17 mouse cellular contexts compared by ENCODE assay signal in the genomic region with DNA sequence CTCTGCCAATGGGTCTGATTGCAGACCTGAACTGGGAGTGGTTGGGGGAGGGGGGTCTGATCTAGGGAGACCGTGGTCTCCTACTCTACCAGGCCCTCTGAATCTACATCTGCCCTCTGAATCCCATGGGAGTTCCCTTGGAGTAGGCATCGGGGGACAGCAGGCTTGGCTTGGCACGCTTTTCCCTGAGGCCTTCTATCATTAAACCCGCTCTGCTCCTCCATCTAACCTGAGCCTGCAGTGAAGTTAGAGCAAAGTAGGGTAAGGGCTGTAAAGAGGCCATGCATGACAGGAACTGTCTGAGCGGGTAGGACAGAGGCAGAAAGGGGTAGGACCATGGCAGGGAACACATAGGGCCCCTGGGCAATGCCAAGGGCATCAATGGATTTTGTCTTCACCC.
"Had no signal": no experiment of that assay in that cellular context is flagged by ENCODE, and none has a peak within 500 bp of the region (broad histone marks: within the 10 kb centered on the region; RNA-seq: fewer than 3 reads in every experiment).

No protein-coding gene starts in this region.

- H3K4me1 ChIP-seq: midbrain, embryonic 13.5 days; midbrain, embryonic 15.5 days; neural tube, embryonic 12.5 days had no signal

- H3K4me3 ChIP-seq: lung, embryonic 15.5 days; megakaryocyte, embryonic 14.5 days; midbrain, embryonic 13.5 days; midbrain, embryonic 15.5 days; neural tube, embryonic 12.5 days; stomach, embryonic 15.5 days had no signal

- ATAC-seq: lung, postnatal 0 days; midbrain, embryonic 13.5 days; midbrain, embryonic 15.5 days had no signal

- H3K4me2 ChIP-seq: lung, embryonic 15.5 days; midbrain, embryonic 11.5 days; midbrain, embryonic 13.5 days; midbrain, embryonic 15.5 days; neural tube, embryonic 12.5 days; stomach, embryonic 15.5 days had no signal

- H3K9ac ChIP-seq: lung, embryonic 15.5 days; midbrain, embryonic 13.5 days; midbrain, embryonic 15.5 days; neural tube, embryonic 12.5 days; stomach, embryonic 15.5 days had no signal

- H3K36me3 ChIP-seq: lung, embryonic 15.5 days; midbrain, embryonic 13.5 days; midbrain, embryonic 15.5 days; neural tube, embryonic 12.5 days; stomach, embryonic 15.5 days had no signal

- H3K27ac ChIP-seq: lung, embryonic 15.5 days; macrophage; midbrain, embryonic 13.5 days; midbrain, embryonic 15.5 days; neural tube, embryonic 12.5 days; stomach, embryonic 15.5 days; stomach, postnatal 0 days had no signal

- H3K27me3 ChIP-seq: midbrain, embryonic 15.5 days; stomach, embryonic 15.5 days had no signal

- H3K9me3 ChIP-seq: lung, embryonic 15.5 days; megakaryocyte, embryonic 14.5 days; midbrain, embryonic 13.5 days; midbrain, embryonic 15.5 days; neural tube, embryonic 12.5 days; stomach, embryonic 15.5 days had no signal

- DNase-seq: lung, adult 2 months; lung, postnatal 14 days; lung, postnatal 36 days; right cerebral cortex, postnatal 14 days; thymus, adult 2 months; thymus, postnatal 25 days; thymus, postnatal 4 days had no signal
